Mouse (Mus musculus) heart, postnatal 0 days (tissue): ENCODE data around the gene Lrrc8e.

ENCODE experiments used
- CTCF ChIP-seq: IDR thresholded peaks from 2 replicates; pipeline ENCODE4 v1.5.1; 2016; ENCODE audit warnings: antibody characterized with exemption, control low read depth, low read depth
- EP300 ChIP-seq: IDR thresholded peaks from 2 replicates; pipeline ENCODE4 v1.6.1; 2016; ENCODE audit warnings: antibody characterized with exemption, low read depth

DNA sequence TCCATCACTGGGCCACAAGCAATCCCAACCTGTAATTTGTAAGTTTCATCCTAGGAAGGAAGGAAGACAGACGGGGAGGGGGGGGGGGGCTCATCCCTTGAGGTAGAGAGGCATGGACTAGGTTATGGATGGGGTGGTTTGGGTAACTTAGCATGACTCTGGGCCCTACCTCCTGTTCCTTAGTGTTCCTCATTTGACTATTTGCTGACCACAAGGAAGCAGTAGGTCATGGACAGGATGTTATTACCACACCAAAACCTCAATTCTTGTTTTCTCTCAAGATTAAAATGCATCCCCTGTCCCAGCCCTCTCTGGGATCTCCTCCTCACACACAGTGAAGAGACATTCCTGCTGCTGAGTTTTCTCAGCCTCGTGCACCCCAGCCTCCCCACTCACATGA is 25.3 kb upstream of the Lrrc8e start:
- TF ChIP-seq CTCF (no peak), EP300 (no peak)
